Comparison of ENCODE assay signal across 9 mouse cellular contexts in genomic region chr13:27945062-27945461, GRCm38 (mm10).
DNase-seq lines count a peak whose midpoint lies in the region; ATAC-seq and TF ChIP-seq lines count a peak whose summit lies in the region.
"Had no signal": no experiment of that assay in that cellular context is flagged by ENCODE, and none has a peak within 500 bp of the region (broad histone marks: within the 10 kb centered on the region; RNA-seq: fewer than 3 reads in every experiment).

No protein-coding gene starts in this region.

- H3K9ac ChIP-seq in liver, embryonic 14.5 days (replicated peaks): no peak overlapping the region
- H3K9ac ChIP-seq: neural tube, embryonic 12.5 days had no signal

- 28% methylated on average over 3 of the region's 3 CpGs for WGBS in liver, embryonic 14.5 days (ENCODE audit: insufficient replicate concordance)

- H3K36me3 ChIP-seq in liver, embryonic 14.5 days (replicated peaks; ENCODE audit: control insufficient read depth, insufficient read depth, low read depth): no peaks in the 10 kb centered on the region
- H3K36me3 ChIP-seq: neural tube, embryonic 12.5 days had no signal

- H3K27me3 ChIP-seq in liver, embryonic 14.5 days (ENCODE audit: control insufficient read depth, insufficient read depth, low read length): no peaks in the 10 kb centered on the region
- H3K27me3 ChIP-seq: neural tube, embryonic 12.5 days had no signal

- H3K4me3 ChIP-seq in liver, embryonic 14.5 days (ENCODE audit: insufficient read depth in 1 of 2, low read depth in 2 of 2, low read length in 2 of 2): no peak overlapping the region
- H3K4me3 ChIP-seq: neural tube, embryonic 12.5 days had no signal

- H3K4me1 ChIP-seq in liver, embryonic 14.5 days (replicated peaks; ENCODE audit: control insufficient read depth in 2 of 2, insufficient read depth in 2 of 2, low read length in 1 of 2): no peaks in the 10 kb centered on the region
- H3K4me1 ChIP-seq: neural tube, embryonic 12.5 days had no signal

- peak; percentile 64 for TF ChIP-seq CTCF in liver, embryonic 14.5 days (IDR thresholded peaks at IDR 0.05; ENCODE audit: low read depth)

- no peaks in the 10 kb centered on the region for H3K9me3 ChIP-seq in liver, embryonic 14.5 days (ENCODE audit: control insufficient read depth, low read length)
- H3K9me3 ChIP-seq: neural tube, embryonic 12.5 days had no signal

- H3K4me2 ChIP-seq in liver, embryonic 14.5 days (ENCODE audit: low read depth): no peak overlapping the region
- H3K4me2 ChIP-seq: neural tube, embryonic 12.5 days had no signal

- TF ChIP-seq EP300 in liver, embryonic 14.5 days (IDR thresholded peaks at IDR 0.05; ENCODE audit: low read depth): no peak

- H3K27ac ChIP-seq in liver, embryonic 14.5 days: no peak overlapping the region
- H3K27ac ChIP-seq: neural tube, embryonic 12.5 days had no signal

- ATAC-seq in cerebellum, adult (ENCODE audit: insufficient number of reproducible peaks, low FRiP score, low TSS enrichment): no peak
- peak; percentile 81; the same call in 1 of the 2 replicates for ATAC-seq in common myeloid progenitor, adult 5-6 weeks (replicated peaks; ENCODE audit: low read depth, poor library complexity, severe bottlenecking)
- ATAC-seq in liver, embryonic 14.5 days (ENCODE audit: insufficient read depth): no peak

- peak; percentile 29 to 36 for DNase-seq in cerebellum, adult 18-20 months
- DNase-seq in urinary bladder, adult 18-20 months (ENCODE audit: low spot score in 2 of 2): peak; percentile 2 to 25
- no peak for DNase-seq in urinary bladder, postnatal 10 days (ENCODE audit: low spot score)
- DNase-seq in kidney, adult 8-10 months: peak; percentile 3 to 69
- peak in 2 of 3 experiments; percentile 0 to 2 for DNase-seq in liver, embryonic 14.5 days (ENCODE audit: low read depth in 3 of 3, low spot score in 3 of 3)
- DNase-seq in spleen, postnatal 4 days (ENCODE audit: low spot score in 2 of 2): peak; percentile 23 to 74
